27 mouse cellular contexts compared by ENCODE assay signal in genomic region chr11:75230272-75230760, GRCm38 (mm10).
"Had no signal": no experiment of that assay in that cellular context is flagged by ENCODE, and none has a peak within 500 bp of the region (broad histone marks: within the 10 kb centered on the region; RNA-seq: fewer than 3 reads in every experiment).

No protein-coding gene starts in this region.

- H3K27ac ChIP-seq: gastrocnemius, adult 2 months; heart, embryonic 10.5 days; hindbrain, embryonic 10.5 days; hindbrain, embryonic 12.5 days; hindbrain, embryonic 14.5 days; intestine, embryonic 15.5 days; layer of hippocampus, adult 2 months; left cerebral cortex, adult 2 months; limb, embryonic 10.5 days; limb, embryonic 12.5 days; liver, embryonic 13.5 days; liver, embryonic 15.5 days had no signal

- H3K9me3 ChIP-seq: heart, embryonic 10.5 days; heart, embryonic 12.5 days; hindbrain, embryonic 10.5 days; hindbrain, embryonic 12.5 days; intestine, embryonic 15.5 days; limb, embryonic 10.5 days; limb, embryonic 12.5 days; liver, embryonic 13.5 days; liver, embryonic 15.5 days had no signal

- ATAC-seq: hindbrain, embryonic 16.5 days; inflammation-experienced regulatory T-cells, adult 6 months; intestine, embryonic 15.5 days; intestine, postnatal 0 days had no signal

- H3K4me1 ChIP-seq: intestine, embryonic 15.5 days had no signal

- H3K36me3 ChIP-seq: heart, embryonic 10.5 days; heart, embryonic 12.5 days; hindbrain, embryonic 10.5 days; hindbrain, embryonic 12.5 days; intestine, embryonic 15.5 days; limb, embryonic 10.5 days; limb, embryonic 12.5 days; liver, embryonic 13.5 days; liver, embryonic 15.5 days had no signal

- H3K4me2 ChIP-seq: heart, embryonic 12.5 days; hindbrain, embryonic 12.5 days; hindbrain, embryonic 14.5 days; intestine, embryonic 15.5 days; limb, embryonic 12.5 days; liver, embryonic 11.5 days; liver, embryonic 13.5 days; liver, embryonic 15.5 days had no signal

- DNase-seq: gastrocnemius, adult 2 months; gastrocnemius, postnatal 10 days; gastrocnemius, postnatal 25 days; heart, adult 18-20 months; heart, postnatal 10 days; heart, postnatal 4 days; kidney, adult 18-20 months; kidney, adult 8-10 months; kidney, postnatal 10 days; kidney, postnatal 4 days; liver; liver, embryonic 13.5 days had no signal

- H3K9ac ChIP-seq: heart, embryonic 12.5 days; hindbrain, embryonic 12.5 days; hindbrain, embryonic 14.5 days; intestine, embryonic 15.5 days; limb, embryonic 12.5 days; liver, embryonic 13.5 days; liver, embryonic 15.5 days had no signal

- H3K4me3 ChIP-seq: gastrocnemius, adult 2 months; heart, embryonic 10.5 days; heart, embryonic 12.5 days; hindbrain, embryonic 10.5 days; hindbrain, embryonic 12.5 days; intestine, embryonic 15.5 days; layer of hippocampus, adult 2 months; left cerebral cortex, adult 2 months; limb, embryonic 10.5 days; limb, embryonic 12.5 days; liver, embryonic 13.5 days; liver, embryonic 15.5 days had no signal
